Mouse (Mus musculus): ENCODE measurements around the gene Susd6. TPM values are rescaled to one million over a fixed set of nuclear protein-coding genes. Genes with fewer than 3 reads are reported as not detected.

Gene Susd6
- polyA plus RNA-seq, 1 experiment = 57.0 TPM

- Histone ChIP-seq H3K4me3 (ENCODE audit: low read depth, low read length) (no peak overlapping the region), H3K9me3 (replicated peaks; ENCODE audit: control insufficient read depth, insufficient read depth, low read length, poor library complexity, severe bottlenecking) (no peaks in the 10 kb centered on the region), H3K36me3 (ENCODE audit: control insufficient read depth, insufficient read depth, low read length, poor library complexity, severe bottlenecking) (no peaks in the 10 kb centered on the region), H3K27me3 (ENCODE audit: control insufficient read depth, insufficient read depth, low read length, poor library complexity, severe bottlenecking) (no peaks in the 10 kb centered on the region), H3K4me1 (ENCODE audit: control insufficient read depth, insufficient read depth, low read length) (peaks cover 2% of the 10 kb centered on the region), H3K27ac (ENCODE audit: insufficient read depth, low read length) (no peak overlapping the region), H3K9ac (ENCODE audit: low read depth, poor library complexity, severe bottlenecking) (no peak overlapping the region)
- no peak for TF ChIP-seq POLR2A (IDR thresholded peaks at IDR 0.05; ENCODE audit: insufficient read depth, low read length)
- no peak for TF ChIP-seq CTCF (IDR thresholded peaks at IDR 0.05; ENCODE audit: low read depth, low read length)
- TF ChIP-seq EP300 (IDR thresholded peaks at IDR 0.05; ENCODE audit: insufficient read depth, low read depth, low read length) = no peak
Measured at GRCm38 (mm10) chr12:80930141-80930540, 139.8 kb downstream of the Susd6 start.

Other genes with a start within 250 kb of the Susd6 start
- 16.4 and 18.5 TPM in 2 replicates for gene Slc39a9, start 146.6 kb upstream of the Susd6 start, polyA plus RNA-seq (2011; ENCODE audit: insufficient read depth, insufficient read length, low read depth, missing spikeins)
- gene Erh, start 146.2 kb upstream of the Susd6 start, polyA plus RNA-seq (2011; ENCODE audit: insufficient read depth, insufficient read length, low read depth, missing spikeins) = 84.0 and 84.7 TPM in 2 replicates
- 5.3 and 6.1 TPM in 2 replicates for gene Plekhd1, start 97.9 kb upstream of the Susd6 start, polyA plus RNA-seq (2011; ENCODE audit: insufficient read depth, insufficient read length, low read depth, missing spikeins)
- gene Ccdc177, start 29.8 kb upstream of the Susd6 start, polyA plus RNA-seq (2011; ENCODE audit: insufficient read depth, insufficient read length, low read depth, missing spikeins) = not detected in 2 replicates
- 605 and 614 TPM in 2 replicates for gene Srsf5, start 155.0 kb downstream of the Susd6 start, polyA plus RNA-seq (2011; ENCODE audit: insufficient read depth, insufficient read length, low read depth, missing spikeins)
- gene Slc10a1, start 178.2 kb downstream of the Susd6 start, polyA plus RNA-seq (2011; ENCODE audit: insufficient read depth, insufficient read length, low read depth, missing spikeins) = not detected in 2 replicates
- 6.4 and 6.7 TPM in 2 replicates for gene Smoc1, start 236.3 kb downstream of the Susd6 start, polyA plus RNA-seq (2011; ENCODE audit: insufficient read depth, insufficient read length, low read depth, missing spikeins)

Data from ES-Bruce4 (cell line).